Mouse (Mus musculus): Measurements from ENCODE around the gene Sncb. TPM values are rescaled to one million over a fixed set of nuclear protein-coding genes. Genes with fewer than 3 reads are reported as not detected.

Gene Sncb
- total RNA-seq, 2 experiments from 2014 or later = 925 to 932 TPM

DNA sequence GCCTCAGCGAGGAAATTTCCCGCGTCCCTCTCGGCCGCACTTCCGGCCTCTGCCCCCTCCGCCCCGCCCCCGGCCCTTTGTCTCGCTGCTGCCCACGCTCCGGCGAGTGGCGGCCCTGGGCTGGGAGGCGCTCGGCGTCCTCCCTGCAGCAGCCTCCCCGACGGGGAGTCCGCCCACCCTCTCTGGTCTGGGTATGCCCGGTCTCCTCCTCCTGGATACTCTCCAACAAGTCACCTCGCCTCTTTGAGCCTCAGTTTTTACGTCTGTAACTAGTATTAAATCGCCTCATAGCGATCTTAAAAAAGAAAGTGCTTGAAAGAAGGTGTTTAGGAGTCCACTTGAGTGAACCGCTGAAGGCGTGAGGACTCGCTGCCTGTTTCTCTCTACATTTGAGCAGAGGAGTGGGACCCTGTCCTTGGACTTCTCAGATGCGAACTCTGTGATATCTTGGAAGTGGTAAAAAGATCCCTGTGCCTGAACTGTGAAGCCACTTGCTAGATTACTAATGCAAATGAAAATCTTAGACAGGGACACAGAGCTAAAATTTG lies 16.5 kb downstream of the Sncb start, which contains the start of gene Gprin1:
TSS of gene Gprin1 (minus strand) at position 11 of the 548 bp plus-strand sequence.
- no peak for DNase-seq (ENCODE audit: low spot score in 2 of 2)

DNA sequence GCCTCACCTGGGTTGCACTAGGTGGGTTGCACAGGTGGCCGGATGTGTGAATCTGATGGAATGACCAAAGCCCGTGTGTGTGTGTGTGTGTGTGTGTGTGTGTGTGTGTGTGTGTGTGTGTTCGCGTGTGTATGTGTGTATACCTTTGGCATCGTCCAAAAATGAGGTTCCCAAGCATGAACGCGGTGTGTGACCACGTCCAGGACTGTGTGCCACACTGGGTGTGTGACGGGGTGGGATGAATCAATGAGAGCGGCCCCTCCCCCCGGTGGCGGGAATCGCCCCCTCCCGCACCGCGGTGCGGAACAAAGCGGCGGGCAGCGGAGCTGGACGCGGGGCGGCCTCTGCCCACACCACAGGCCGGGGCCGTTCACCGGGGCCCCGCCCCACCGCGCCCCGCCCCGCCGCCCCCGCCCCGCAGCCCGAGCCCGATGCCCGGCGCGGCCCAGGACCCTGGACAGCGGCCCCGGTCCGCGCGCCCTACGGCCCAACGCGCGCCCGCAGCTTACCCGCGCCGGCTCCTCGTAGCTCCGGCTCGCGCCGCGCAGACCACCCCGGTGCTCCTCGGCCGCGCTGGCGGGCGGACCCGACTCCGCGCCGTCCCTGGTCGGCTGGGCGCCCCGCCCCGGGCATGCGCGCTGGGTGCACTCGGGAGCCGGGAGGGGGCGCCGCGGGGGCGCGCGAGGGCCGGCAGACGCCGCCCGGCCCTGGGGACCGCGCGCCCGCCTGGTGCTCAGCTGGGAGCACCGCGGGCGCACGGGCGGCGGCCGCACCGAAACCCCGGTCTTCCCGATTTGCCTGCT lies 17.1 kb downstream of the Sncb start:
- DNase-seq (ENCODE audit: low spot score in 2 of 2) = peak; percentile 68 to 81

DNA sequence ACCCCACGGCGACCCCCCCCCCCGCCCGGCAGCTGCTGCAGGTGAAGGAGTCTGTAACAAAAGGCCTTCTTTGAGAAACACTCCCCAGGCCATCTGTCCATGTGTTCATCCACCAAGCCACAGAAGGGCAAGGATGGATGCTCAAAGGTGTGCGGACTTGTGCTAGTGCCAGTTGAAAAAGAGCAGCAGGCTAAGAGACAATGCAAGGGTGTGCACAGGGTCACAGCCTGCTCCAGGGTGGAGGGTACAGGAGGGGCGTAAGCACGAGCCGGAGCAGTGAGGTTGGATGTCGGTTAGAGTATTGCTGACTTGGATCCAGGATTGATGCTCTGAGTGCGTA lies 17.7 kb downstream of the Sncb start:
- DNase-seq (ENCODE audit: low spot score in 2 of 2) = no peak

DNA sequence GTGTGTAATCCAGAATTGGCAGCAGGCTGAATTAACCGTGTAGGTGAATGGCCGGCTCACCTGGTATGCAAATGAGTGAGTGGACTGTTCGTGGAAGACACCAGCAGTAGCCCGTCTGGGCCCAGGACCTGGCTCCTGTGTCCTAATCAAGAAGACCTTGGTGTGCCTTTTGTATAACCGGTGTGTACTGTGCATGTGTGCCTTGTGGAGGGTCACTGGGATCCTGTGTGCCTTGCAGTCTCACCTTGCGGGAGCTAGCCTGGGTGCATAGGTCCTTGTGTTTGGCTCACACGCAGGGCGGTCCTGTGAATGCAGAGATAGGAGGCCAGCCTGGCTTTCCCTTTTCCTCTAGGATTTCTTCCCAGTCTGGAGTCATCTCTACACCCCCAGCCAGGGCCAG lies 18.2 kb downstream of the Sncb start:
- DNase-seq (ENCODE audit: low spot score in 2 of 2) = no peak

DNA sequence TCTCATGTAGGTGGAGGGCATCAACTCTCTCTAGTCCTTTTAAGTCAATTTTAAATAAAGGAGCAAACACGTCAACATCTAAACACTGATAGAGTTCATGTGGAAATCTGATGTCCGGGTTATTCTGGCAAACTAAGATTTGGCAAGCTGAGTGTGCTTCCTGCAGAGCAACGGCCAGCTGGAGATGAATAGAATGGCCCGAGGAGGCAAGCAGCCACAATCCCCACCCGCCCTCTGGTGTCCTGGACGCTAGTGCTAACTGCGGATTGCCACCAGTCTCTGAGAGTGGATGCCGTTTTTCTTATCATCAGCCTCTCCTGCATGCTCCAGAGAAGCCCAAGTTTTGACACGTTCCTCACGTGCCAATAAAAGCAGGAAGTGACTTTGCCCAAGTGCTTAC lies 19.5 kb downstream of the Sncb start:
- DNase-seq (ENCODE audit: low spot score in 2 of 2) = no peak

DNA sequence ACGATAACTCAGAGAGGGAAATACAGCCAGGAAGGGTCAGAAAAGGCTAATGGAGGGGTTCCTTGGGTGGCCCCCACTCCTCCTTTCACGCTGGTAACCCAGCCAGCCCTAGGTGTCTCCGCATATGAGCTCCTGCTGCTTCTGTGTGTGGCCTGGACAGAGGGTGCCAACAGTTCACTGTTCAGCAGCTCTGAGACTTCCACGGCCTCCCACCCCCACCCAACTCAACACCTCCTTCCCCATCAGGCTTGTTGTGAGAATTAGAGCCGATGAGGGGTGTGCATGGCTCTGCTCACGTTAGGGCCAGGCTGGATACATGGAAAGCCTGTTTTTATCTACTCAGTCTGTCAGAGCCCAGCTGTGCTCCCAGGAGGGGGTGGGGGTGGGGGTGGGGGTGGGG lies 20.3 kb downstream of the Sncb start:
- no peak for DNase-seq (ENCODE audit: low spot score in 2 of 2)

DNA sequence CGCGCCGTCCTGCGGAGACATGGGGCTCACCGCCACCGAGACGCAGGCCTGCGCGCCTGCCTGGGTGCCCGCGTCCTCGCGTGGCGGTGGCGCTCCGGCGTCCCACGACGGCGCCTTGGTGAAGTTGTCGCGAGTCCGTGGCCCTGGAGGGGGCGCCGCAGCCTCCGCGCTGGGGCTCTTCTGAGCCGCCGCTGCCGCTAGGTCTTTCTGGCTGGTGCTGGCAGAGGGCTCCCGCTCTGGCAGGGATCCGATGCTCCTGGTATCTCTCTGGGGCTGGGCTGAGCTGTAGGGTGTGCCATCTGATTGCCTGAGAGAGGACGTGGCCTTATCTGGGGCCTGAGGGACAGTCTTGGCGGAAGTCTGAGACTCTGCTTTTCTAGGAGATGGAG lies 28.2 kb downstream of the Sncb start:
- DNase-seq (ENCODE audit: low spot score in 2 of 2) = no peak

DNA sequence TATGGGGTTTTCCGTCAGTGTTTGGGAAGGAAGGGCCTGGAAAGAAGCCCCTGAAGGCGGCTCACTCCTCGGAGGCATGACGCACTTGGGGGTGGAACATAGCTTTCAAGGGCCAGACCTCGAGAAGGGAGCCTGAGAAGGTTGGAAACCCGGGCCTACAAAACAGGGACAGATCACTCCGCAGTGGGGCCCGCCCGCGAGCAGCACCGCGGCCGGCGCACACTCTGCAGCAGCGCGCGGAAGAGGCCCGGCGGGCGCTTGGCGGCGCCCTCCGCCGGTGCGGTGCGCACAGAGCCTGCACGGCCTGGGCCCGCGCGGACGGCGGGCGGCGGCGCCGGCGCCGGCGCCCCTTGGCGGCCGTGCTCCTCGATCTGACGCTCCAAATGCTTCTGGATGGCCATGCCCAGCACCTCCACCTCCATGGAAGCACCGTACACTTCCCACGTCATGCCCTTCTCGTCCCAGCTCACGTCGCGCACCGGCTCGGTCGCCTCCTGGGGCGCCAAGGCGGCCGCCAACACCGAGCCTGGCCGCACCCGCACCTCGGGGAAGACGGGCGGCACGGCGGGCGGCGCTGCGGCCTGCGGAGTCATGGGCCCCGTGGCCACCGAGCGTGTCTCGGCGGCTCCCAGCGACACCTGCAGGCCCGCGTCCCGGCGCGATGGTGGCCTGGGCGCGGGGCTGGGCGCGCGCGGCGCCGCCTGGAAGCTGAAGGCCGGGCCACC lies 28.7 kb downstream of the Sncb start:
- DNase-seq (ENCODE audit: low spot score in 2 of 2) = no peak

DNA sequence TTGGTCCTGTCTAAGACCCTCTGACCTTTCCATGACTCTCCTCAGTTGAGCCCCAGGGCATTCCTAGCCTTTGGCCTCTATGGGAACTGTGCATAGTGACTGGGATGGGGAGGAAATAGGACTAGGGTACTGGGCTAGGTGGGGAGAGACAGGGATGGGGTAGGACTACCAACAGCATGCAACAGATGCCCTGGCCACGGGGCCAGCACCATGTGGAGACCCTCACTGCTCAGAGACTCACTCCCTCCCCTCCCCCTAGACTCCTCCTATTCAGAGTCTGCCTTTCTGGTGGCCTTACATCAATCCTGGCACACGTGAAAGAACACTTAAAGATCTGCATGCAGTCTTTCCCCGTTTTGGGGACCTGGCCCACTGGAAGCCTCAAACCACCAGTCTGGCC lies 29.5 kb downstream of the Sncb start:
- no peak for DNase-seq (ENCODE audit: low spot score in 2 of 2)

DNA sequence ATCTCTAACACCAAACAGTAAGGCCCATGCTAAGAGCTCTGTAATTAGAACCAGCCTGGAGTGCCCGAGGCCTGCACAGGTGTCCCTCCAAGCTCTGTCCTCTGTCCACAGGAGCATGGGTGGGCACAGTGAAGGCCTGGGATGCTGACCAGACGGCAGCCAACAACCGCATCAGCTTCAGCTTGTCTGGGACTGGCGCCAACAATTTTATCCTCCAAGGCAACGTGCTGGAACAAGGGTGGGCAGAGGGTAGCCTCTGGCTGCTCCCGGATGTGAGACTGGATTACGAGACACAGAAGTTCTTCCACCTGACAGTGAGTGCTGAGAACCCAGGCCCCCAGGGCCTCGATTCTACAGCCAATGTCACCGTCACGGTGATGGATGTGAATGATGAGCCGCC lies 40.3 kb downstream of the Sncb start:
- no peak for DNase-seq (ENCODE audit: low spot score in 2 of 2)

DNA sequence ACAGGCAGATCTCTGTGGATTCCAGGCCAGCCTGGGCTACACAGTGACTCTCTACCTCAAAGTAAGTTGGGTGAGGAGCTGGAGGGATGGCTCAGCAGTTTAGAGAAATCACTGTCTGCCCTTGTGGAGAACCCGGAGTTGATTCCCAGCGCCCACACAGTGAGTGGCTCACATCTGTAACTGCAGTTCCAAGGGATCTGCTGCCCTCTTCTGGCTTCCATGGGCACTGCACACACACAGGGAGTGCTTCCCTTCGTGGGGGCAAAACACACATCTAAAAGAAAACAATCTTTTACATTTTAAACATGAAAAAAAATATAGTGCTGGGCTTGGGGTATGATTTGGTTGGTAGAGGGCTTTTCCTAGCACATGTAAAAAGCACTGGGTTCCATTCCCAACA lies 43.3 kb downstream of the Sncb start:
- DNase-seq (ENCODE audit: low spot score in 2 of 2) = no peak

DNA sequence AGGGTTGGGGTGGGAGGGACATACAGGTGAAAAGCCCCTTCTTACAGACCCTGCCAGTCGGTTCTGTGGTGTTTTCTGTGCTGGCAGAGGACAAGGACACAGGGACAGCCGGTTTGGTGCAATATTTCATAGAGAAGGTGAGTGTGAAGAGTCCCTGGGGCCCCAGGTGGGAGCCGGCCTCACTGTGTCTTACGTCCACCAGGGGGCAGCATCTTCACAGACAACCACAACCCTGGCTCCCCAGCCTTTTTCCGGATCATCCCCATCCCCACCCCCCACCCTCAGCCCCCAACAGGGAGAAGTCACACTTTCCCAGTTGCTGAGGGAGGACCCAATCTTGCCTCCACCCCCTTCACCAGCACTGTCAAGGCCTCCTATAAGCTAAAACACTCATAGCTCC lies 49.5 kb downstream of the Sncb start:
- DNase-seq (ENCODE audit: low spot score in 2 of 2) = peak; percentile 62 to 66

DNA sequence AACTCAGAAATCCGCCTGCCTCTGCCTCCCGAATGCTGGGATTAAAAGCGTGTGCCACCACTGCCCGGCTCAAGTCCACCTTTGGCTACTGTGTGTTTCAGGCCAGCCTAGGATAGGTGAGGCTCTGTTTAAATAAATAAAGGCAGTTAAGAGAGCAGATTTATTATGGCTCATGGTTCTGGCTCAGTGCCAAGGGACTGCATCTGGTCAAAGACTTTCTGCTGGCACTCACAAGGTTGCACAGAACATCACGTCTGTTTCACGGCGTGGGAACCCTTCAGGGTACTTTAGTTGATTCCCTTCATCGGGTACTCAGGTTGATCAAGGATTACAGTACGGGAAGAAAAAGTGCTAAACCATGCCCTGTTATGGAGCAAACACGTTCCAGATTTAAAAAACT lies 51.4 kb downstream of the Sncb start:
- no peak for DNase-seq (ENCODE audit: low spot score in 2 of 2)

DNA sequence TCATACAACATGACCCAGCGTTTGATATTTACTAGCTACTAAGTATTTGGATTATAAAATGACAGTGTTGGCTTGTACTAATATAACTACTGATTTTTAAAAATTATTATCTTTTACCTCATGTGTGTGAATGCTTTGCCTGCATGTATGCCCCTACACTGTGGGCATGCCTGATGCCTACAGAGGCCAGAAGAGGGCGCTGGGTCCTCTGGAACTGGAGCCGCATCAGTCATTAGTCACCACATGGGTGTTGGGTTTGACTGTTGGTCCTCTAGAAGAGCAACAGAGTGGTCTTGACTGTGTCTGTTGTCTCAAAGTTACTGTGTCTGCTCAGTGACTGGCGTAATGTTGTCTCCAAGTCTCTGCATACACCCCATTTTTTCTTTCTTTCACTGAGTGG lies 52.0 kb downstream of the Sncb start:
- no peak for DNase-seq (ENCODE audit: low spot score in 2 of 2)

DNA sequence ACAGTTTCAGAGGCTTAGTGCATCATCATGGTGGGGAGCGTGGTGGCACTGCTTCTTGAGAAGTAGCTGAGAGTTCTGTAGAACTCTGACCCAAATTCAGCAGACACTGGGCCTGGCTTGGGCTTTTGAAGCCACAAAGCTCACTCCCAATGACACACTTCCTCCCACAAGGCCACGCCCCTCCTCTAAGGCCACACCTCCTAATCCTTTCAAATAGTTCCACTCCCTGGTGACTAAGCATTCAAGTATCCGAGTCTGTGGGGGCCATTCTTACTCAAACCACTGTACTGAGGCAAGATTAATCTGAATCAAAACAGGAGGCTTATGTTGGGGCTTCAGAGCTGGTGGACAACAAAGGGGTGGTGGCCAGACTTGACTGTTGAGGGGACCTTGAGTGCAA lies 55.5 kb downstream of the Sncb start:
- DNase-seq (ENCODE audit: low spot score in 2 of 2) = no peak

Other genes starting within 250 kb of the Sncb start
- 100 to 1,000 TPM; 135 to 137 TPM for gene 4833439L19Rik, start 201.2 kb downstream of the Sncb start, total RNA-seq (2021)
- gene Arl10, start 191.6 kb downstream of the Sncb start, total RNA-seq (2021) = 10 to 100 TPM; 28.2 to 30.3 TPM
- 10 to 100 TPM; 23.5 to 24.6 TPM for gene Nop16, start 176.5 kb downstream of the Sncb start, total RNA-seq (2021)
- gene Higd2a, start 176.4 kb downstream of the Sncb start, total RNA-seq (2021) = 100 to 1,000 TPM; 136 to 144 TPM
- 100 to 1,000 TPM; 280 to 320 TPM for gene Cltb, start 155.3 kb downstream of the Sncb start, total RNA-seq (2021)
- gene Faf2, start 144.8 kb downstream of the Sncb start, total RNA-seq (2021) = 10 to 100 TPM; 55.9 to 56.8 TPM
- 100 to 1,000 TPM; 168 to 172 TPM for gene Rnf44, start 72.7 kb downstream of the Sncb start, total RNA-seq (2021)
- under 1 TPM; 0.58 to 0.73 TPM for gene Cdhr2, start 65.1 kb downstream of the Sncb start, total RNA-seq (2021)
- 100 to 1,000 TPM; 131 to 133 TPM for gene Gprin1, start 16.7 kb downstream of the Sncb start, total RNA-seq (2021)
- not detected for gene Eif4e1b, start 17.4 kb upstream of the Sncb start, total RNA-seq (2021)
- gene Tspan17, start 22.8 kb upstream of the Sncb start, total RNA-seq (2021) = 10 to 100 TPM; 95.4 to 97.6 TPM
- gene Unc5a, start 182.8 kb upstream of the Sncb start, total RNA-seq (2021) = 100 to 1,000 TPM; 104 to 107 TPM